9 mouse cellular contexts compared by ENCODE assay signal in the genomic region with DNA sequence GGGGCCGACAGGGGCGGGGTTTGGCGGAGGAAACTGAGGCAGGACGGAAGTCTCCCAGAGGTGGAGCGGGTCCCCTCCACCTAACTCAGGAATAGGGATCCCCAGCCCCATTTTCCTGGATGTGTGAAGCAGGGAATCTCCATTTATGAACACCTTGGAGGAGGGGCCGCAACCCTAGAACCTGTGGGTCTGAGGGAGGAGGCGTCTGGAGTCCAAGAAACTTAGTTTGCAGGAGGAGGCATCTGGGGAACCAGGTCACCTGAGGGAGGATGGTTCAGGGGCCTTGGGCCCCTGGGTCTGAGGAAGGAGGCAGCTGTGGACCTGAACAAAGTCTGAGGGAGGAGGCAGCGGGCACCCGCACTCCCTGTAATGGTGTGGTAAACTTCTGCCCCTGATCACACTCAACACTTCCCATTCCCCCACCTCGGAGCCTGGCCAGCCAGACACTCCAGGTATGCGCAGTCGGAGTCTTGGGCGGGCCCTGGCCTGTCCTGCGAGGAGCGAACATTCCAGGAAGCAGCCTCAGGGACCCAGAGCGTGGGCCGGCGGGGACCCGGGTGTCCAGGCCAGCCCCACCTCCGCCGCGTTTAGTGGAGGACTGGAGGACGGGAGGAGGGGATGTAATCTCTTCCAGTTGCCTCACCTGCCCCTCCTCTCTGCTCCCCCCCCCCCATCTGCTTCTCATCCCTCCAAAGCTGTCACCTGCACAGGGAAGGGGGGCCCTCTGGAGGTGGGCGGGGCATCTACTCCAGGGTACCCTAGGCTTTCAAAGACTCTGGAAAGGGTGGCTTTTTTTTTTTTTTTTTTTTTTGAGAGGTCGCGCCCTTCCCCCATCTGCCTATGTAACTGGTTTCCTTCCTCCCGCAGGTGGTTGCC. TPM values are rescaled to one million over a fixed set of nuclear protein-coding genes. Genes with fewer than 3 reads are reported as not detected.
DNase-seq lines count a peak whose midpoint lies in the region; ATAC-seq and TF ChIP-seq lines count a peak whose summit lies in the region.
"Had no signal": no experiment of that assay in that cellular context is flagged by ENCODE, and none has a peak within 500 bp of the region (broad histone marks: within the 10 kb centered on the region; RNA-seq: fewer than 3 reads in every experiment).

No protein-coding gene starts in this region.

- H3K27ac ChIP-seq in heart, postnatal 0 days (ENCODE audit: low read depth), result no peak overlapping the region
- H3K27ac ChIP-seq in liver, embryonic 11.5 days (ENCODE audit: low read depth, low read length), result peak overlapping the region; percentile 58; the same call in 1 of the 2 replicates

- peaks cover 91% of the 10 kb centered on the region for H3K27me3 ChIP-seq in heart, postnatal 0 days (ENCODE audit: control insufficient read depth, insufficient read depth, low read length)
- H3K27me3 ChIP-seq in liver, embryonic 11.5 days (replicated peaks; ENCODE audit: control insufficient read depth, insufficient read depth, low read length), result peaks cover 98% of the 10 kb centered on the region

- no peak for TF ChIP-seq EP300 in heart, postnatal 0 days (IDR thresholded peaks at IDR 0.05; ENCODE audit: low read depth)

- no peak for TF ChIP-seq CTCF in heart, postnatal 0 days (IDR thresholded peaks at IDR 0.05; ENCODE audit: low read depth)

- H3K9me3 ChIP-seq in heart, postnatal 0 days (replicated peaks; ENCODE audit: control insufficient read depth, low read length), result no peaks in the 10 kb centered on the region
- no peaks in the 10 kb centered on the region for H3K9me3 ChIP-seq in liver, embryonic 11.5 days (ENCODE audit: control insufficient read depth, low read length)

- ATAC-seq in heart, postnatal 0 days (ENCODE audit: insufficient read depth, low read depth), result no peak
- peak; percentile 9; the same call in 1 of the 2 replicates for ATAC-seq in liver, embryonic 11.5 days (replicated peaks; ENCODE audit: low FRiP score)
- 0 out of 2 replicates have a peak, but pooled peaks have one; percentile 13 for ATAC-seq in monocyte, adult 5-6 weeks (replicated peaks; ENCODE audit: insufficient number of reproducible peaks, low FRiP score, low TSS enrichment, poor library complexity, severe bottlenecking)

- no peak overlapping the region; the same call in 1 of the 2 replicates for H3K9ac ChIP-seq in heart, postnatal 0 days (replicated peaks; ENCODE audit: low read depth, low read length)
- H3K9ac ChIP-seq in liver, embryonic 11.5 days (ENCODE audit: low read depth, low read length), result peak overlapping the region; percentile 2

- WGBS in heart, postnatal 0 days, result 2% methylated on average over 25 of the region's 27 CpGs
- 2% methylated on average over 27 of the region's 27 CpGs for WGBS in liver, embryonic 11.5 days

- peak overlapping the region; percentile 92 for H3K4me2 ChIP-seq in heart, postnatal 0 days (ENCODE audit: low read depth, low read length)
- H3K4me2 ChIP-seq in liver, embryonic 11.5 days, result peak overlapping the region; percentile 91

- H3K36me3 ChIP-seq in heart, postnatal 0 days (replicated peaks; ENCODE audit: control insufficient read depth, insufficient read depth, low read length), result no peaks in the 10 kb centered on the region
- no peaks in the 10 kb centered on the region for H3K36me3 ChIP-seq in liver, embryonic 11.5 days (ENCODE audit: control insufficient read depth, insufficient read depth, low read length)

- peak overlapping the region; percentile 56 for H3K4me3 ChIP-seq in heart, postnatal 0 days (ENCODE audit: low read depth, low read length)
- H3K4me3 ChIP-seq in liver, embryonic 11.5 days (ENCODE audit: low read depth, low read length), result peak overlapping the region; percentile 60

- peaks cover 12% of the 10 kb centered on the region; the same call in 1 of the 2 replicates for H3K4me1 ChIP-seq in heart, postnatal 0 days (ENCODE audit: control insufficient read depth, insufficient read depth)
- peaks cover 11% of the 10 kb centered on the region for H3K4me1 ChIP-seq in liver, embryonic 11.5 days (replicated peaks; ENCODE audit: control insufficient read depth, insufficient read depth, low read length)

- DNase-seq in urinary bladder, postnatal 14 days (ENCODE audit: low spot score), result peak; percentile 80
- no peak for DNase-seq in urinary bladder, adult 2 months (ENCODE audit: low spot score)
- DNase-seq in heart, postnatal 0 days (ENCODE audit: low spot score), result no peak
- DNase-seq in liver, embryonic 11.5 days (ENCODE audit: low spot score), result peak; percentile 46
- DNase-seq in right cerebral cortex, postnatal 36 days (ENCODE audit: low spot score in 2 of 2), result no peak
- no peak for DNase-seq in adrenal gland, adult (ENCODE audit: inconsistent age in 2 of 2, low spot score in 1 of 2)
- no peak for DNase-seq in thymus, postnatal 10 days (ENCODE audit: low spot score in 2 of 2)

RNA-seq across cellular contexts. Expression of a gene that starts 0.6 kb away (rescaled TPM):
- polyA plus RNA-seq in urinary bladder, adult 2 months (2012; rRNA removed), result 2.9 and 4.2 TPM in 2 replicates
- 2.2 TPM in 1 of 2 replicates, not detected in the other for total RNA-seq in heart, postnatal 0 days (2014; rRNA removed; ENCODE audit: low replicate concordance)
- 0.15 and 0.21 TPM in 2 replicates for polyA plus RNA-seq in heart, postnatal 0 days (2015; fragmentation: Nextera tagmentation; extraction: Ambion mirVana)
- polyA plus RNA-seq in liver, embryonic 11.5 days (2014; fragmentation: Nextera tagmentation; extraction: Ambion mirVana), result 2.0 and 2.5 TPM in 2 replicates
- not detected in 3 replicates for total RNA-seq in monocyte, adult 5-6 weeks (2017)

RNA-seq across cellular contexts. Expression of a gene that starts 6.5 kb away (rescaled TPM):
- 0.14 TPM in 1 of 2 replicates, not detected in the other for polyA plus RNA-seq in urinary bladder, adult 2 months (2012; rRNA removed)
- total RNA-seq in heart, postnatal 0 days (2014; rRNA removed; ENCODE audit: low replicate concordance), result 0.27 TPM in 1 of 2 replicates, not detected in the other
- not detected in 2 replicates for polyA plus RNA-seq in heart, postnatal 0 days (2015; fragmentation: Nextera tagmentation; extraction: Ambion mirVana)
- polyA plus RNA-seq in liver, embryonic 11.5 days (2014; fragmentation: Nextera tagmentation; extraction: Ambion mirVana), result 0.26 TPM in 1 of 2 replicates, not detected in the other
- not detected in 3 replicates for total RNA-seq in monocyte, adult 5-6 weeks (2017)
- polyA plus RNA-seq: spleen, adult 2 months had no signal

RNA-seq across cellular contexts. Expression of a gene that starts 8.6 kb away (rescaled TPM):
- 0.03 and 0.07 TPM in 2 replicates for polyA plus RNA-seq in urinary bladder, adult 2 months (2012; rRNA removed)
- total RNA-seq in heart, postnatal 0 days (2014; rRNA removed; ENCODE audit: low replicate concordance), result 1.4 and 4.6 TPM in 2 replicates
- 0.42 and 0.54 TPM in 2 replicates for polyA plus RNA-seq in heart, postnatal 0 days (2015; fragmentation: Nextera tagmentation; extraction: Ambion mirVana)
- 0.18 TPM in 1 of 2 replicates, not detected in the other for polyA plus RNA-seq in liver, embryonic 11.5 days (2014; fragmentation: Nextera tagmentation; extraction: Ambion mirVana)
- not detected in 3 replicates for total RNA-seq in monocyte, adult 5-6 weeks (2017)

RNA-seq across cellular contexts. Expression of a gene that starts 18.6 kb away (rescaled TPM):
- 364 and 412 TPM in 2 replicates for polyA plus RNA-seq in urinary bladder, adult 2 months (2012; rRNA removed)
- total RNA-seq in heart, postnatal 0 days (2014; rRNA removed; ENCODE audit: low replicate concordance), result 141 and 162 TPM in 2 replicates
- 79.7 and 80.3 TPM in 2 replicates for polyA plus RNA-seq in heart, postnatal 0 days (2015; fragmentation: Nextera tagmentation; extraction: Ambion mirVana)
- polyA plus RNA-seq in liver, embryonic 11.5 days (2014; fragmentation: Nextera tagmentation; extraction: Ambion mirVana), result 51.6 and 64.4 TPM in 2 replicates
- 293 to 444 TPM (median 324 TPM) in 3 replicates for total RNA-seq in monocyte, adult 5-6 weeks (2017)

RNA-seq across cellular contexts. Expression of a gene that starts 20.5 kb away (rescaled TPM):
- 39.3 TPM in 2 replicates for polyA plus RNA-seq in urinary bladder, adult 2 months (2012; rRNA removed)
- 109 and 123 TPM in 2 replicates for total RNA-seq in heart, postnatal 0 days (2014; rRNA removed; ENCODE audit: low replicate concordance)
- 68.3 and 70.4 TPM in 2 replicates for polyA plus RNA-seq in heart, postnatal 0 days (2015; fragmentation: Nextera tagmentation; extraction: Ambion mirVana)
- polyA plus RNA-seq in liver, embryonic 11.5 days (2014; fragmentation: Nextera tagmentation; extraction: Ambion mirVana), result 21.4 and 23.7 TPM in 2 replicates
- 3.6 to 4.9 TPM (median 3.9 TPM) in 3 replicates for total RNA-seq in monocyte, adult 5-6 weeks (2017)

Comparison
In these comparisons a context has a peak if more than half of its experiments do, and no peak if none do; other contexts are left out.
1. DNase-seq: peak in urinary bladder, postnatal 14 days (single experiment) and liver, embryonic 11.5 days (single experiment); none in urinary bladder, adult 2 months (single experiment), heart, postnatal 0 days (single experiment), right cerebral cortex, postnatal 36 days (0 of 2), adrenal gland, adult (0 of 2) and thymus, postnatal 10 days (0 of 2).